Mouse (Mus musculus) spleen, postnatal 10 days (tissue): Measurements from ENCODE around the gene Muc3.
"Not testable (repeated sequence)": the region's sequence is repeated elsewhere in the genome, so short reads cannot be mapped to it uniquely, and the experiment has no call there.

ENCODE experiments used
- DNase-seq, 2 experiments: peaks; one replicate each; pipeline ENCODE4 v3.0.0; 2021 to 2022; ENCODE audit warnings: low spot score in 2 of 2

The Muc3 gene

GRCm38 (mm10) chr5:137149272-137149882 is at the start of gene Muc3:
Gene Muc3 (minus strand): TSS chr5:137149322.
- not testable (repeated sequence) for DNase-seq

- DNase-seq, result no peak
These were observed 45.5 kb upstream of the Muc3 start for GRCm38 (mm10) chr5:137194488-137195120.

DNA sequence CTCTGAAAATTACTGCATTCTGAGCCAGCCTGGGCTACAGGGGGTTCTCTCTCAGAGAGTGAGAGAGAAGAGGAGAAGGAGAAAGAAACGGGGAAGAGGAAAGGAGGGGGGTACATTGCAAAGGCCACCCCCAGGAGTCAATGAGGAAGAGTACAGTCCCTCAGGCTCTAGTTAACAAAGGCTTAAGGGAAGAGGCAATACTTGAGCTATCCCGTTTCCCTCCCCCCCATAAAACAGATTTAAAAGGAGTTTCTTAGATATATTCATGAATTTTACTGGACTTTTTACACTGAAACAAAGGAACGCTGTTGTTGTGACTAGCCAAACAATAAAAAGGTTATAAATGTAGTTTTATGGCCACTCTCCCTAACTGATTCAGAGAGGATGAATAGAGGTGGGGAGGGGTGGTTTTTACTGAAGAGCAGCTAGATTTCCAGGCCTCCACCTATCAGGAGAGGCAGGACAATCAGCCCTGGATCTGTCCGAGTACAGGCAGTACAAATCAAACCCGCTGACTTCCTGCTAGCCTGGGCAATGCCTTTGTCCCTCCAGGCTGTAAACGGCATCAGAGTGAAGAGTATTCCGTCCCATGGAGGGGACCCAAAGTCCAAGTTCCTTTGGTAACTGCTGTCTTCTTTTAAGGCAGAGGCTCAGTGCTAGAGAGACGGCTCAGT is 44.3 kb upstream of the Muc3 start:
- no peak for DNase-seq

DNA sequence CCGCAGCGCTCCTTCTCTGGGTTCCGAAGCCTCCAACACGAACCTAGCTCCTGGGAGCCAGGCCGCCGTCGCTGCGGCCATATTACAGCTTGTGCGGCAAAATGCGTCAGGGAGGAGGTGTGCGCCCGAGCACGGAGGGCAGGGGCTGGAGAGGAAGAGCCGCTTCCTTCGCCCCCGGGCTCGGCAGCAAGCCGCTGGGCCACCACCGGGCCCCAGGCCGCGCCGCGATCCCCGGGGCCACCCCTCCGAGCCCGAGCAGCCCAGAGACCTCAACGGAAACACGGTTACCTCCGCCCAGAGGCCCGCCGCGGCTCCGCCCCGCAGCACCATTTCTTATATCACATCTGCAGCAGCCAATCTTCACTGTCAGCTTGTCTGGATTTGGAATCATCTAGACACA is 40.2 kb upstream of the Muc3 start:
- peak; percentile 19 to 57 for DNase-seq

- DNase-seq, result no peak
These were observed 36.2 kb upstream of the Muc3 start for GRCm38 (mm10) chr5:137185362-137185761.

DNA sequence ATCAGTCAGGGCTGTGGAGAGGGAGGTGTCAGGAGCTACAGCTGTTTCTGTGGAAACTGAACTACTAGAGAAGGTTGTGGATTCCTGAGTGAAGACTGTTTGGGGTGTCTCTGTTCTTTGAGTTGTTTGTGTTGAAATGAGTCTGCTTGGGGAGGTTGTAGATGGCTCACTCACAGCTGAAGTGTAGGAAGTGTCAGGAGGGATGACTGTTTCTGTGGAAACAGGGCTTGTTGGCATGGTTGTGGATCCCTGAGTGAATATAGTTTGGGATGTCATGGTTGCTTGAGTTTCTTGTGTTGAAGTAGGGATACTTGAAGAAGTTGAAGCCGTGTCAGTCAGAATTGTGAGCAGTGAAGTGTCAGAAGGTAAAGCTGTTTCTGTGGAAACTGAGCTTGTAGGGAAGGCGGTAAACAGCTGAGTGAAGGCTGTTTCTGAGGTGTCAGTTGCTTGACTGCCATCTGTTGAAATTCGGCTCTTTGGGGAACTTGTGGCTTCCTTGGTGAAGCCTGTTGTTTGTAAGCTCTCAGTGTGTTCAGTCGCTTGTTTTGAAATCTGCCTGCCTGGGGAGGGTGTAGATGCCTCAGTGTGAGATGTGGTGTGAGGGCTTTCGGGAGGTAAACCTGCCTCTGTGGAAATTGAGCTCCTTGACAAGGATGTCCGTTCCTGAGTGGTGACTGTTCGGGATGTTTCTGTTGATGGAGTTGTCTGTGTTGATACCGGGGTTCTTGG is 30.7 kb upstream of the Muc3 start:
- peak; percentile 17 to 41 for DNase-seq

DNA sequence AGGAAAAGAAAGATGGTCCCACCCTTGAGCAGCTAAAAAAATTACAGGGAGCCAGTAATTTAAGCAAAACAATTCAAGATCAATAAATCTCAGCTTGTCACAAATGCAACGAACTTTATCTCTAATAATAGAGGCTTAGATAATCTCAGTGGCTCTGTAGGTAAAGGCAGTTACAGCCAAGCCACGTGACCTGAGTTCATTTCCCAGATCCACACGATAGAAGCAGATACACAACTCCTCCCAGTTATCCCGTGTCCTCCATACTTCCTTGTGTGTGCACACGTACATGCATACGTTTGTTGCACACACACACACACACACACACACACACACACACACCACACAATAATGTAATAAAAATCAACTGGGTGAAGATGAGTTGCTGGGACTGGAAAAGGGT is 24.8 kb upstream of the Muc3 start:
- DNase-seq, result no peak

DNA sequence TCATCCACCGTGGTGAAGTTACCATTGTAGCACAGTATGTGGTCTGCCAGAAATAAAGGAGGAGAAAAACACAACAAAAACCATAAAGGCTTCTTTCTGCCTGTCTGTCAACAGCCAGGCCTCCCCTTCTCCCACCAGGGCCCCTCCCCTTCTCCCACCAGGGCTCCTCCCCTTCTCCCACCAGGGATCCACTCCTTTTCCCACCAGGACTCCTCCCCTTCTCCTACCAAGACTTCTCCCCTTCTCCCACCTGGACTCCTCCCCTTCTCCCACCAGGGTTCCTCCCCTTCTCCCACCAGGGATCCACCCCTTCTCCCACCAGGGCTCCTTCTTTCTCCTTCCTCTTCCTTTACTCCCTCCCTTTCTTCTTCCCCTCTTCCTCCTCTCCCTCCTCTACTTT is 23.5 kb upstream of the Muc3 start:
- DNase-seq, result no peak

DNA sequence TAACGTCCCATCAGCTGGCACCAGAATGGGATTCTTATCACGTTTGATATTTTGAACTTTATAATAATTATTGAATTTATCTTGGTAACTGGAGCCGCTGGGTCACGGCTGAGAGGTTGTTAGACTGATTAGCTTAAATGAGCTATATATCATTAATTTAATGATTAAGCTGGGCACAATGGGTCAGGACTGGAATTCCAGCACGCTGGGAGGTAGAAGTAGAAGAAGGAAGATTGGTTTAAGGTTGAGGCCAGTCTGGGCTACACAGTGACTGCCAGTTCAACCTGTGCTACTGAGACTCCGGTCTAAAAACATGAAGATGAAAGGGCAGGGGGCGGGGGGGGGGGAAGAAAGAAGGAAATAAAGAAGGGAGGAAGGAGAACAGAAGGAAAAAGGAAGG is 22.4 kb upstream of the Muc3 start:
- no peak for DNase-seq

DNA sequence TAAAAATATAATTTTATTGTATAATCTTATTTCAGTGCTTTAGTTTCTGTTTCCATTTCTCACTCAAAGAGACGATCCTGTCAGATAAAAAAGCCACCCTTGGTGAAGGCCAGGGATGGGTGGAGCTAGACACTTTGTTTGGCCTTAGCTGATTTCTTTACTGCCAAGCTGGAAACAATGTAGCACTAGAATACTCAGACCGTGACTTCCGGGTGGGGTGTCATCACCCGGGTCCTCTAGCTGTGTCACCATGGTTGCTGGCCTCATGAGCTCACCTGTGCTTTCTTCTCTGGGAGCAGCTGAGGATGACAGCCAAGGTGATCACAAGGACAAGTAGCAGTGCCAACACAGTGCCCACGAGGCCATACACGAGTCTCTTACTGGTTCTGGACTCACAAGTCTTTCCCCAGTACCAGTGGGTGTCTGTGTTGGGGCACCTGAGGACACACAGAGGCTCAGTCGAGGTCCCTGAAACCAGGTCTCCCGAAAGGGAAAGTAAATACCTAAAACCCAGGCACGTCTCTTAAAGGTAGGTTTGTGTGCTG is 21.8 kb upstream of the Muc3 start:
- DNase-seq, result no peak

DNA sequence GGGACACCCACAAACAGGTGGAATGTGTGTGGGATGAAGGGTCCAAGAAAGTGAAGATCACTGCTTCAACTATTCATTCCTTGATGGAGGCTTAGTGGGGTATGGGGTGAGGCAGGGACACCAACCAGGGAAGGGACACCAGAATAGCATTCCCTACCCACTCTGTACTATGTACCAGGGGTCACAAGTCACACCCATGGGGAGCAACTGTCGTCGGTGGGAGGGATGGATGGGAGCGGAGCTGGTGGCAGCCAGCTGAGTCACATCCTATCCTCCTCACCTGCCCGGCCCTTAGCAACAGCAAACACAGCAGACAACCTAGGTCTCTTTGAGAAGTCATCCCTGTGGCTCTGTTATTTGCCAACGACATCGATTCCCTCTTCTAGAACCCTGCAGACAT is 18.4 kb upstream of the Muc3 start:
- no peak for DNase-seq

DNA sequence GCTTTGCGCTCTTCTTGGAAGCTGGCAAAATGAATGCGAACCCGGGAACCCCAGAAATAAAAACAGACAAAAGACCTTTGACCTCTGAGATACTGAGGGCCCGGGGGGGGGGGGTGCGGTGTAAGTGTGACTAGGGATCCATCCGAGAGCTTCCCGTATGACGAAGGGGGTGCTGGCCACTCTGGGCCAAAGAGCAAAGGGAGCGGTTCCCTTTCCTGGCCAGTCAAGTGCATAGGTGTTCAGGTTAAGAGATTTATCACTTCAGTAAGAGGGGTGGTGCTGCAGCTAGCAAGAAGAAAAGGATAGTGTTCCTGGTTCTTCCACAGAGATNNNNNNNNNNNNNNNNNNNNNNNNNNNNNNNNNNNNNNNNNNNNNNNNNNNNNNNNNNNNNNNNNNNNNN is 16.9 kb upstream of the Muc3 start:
- no peak for DNase-seq

DNA sequence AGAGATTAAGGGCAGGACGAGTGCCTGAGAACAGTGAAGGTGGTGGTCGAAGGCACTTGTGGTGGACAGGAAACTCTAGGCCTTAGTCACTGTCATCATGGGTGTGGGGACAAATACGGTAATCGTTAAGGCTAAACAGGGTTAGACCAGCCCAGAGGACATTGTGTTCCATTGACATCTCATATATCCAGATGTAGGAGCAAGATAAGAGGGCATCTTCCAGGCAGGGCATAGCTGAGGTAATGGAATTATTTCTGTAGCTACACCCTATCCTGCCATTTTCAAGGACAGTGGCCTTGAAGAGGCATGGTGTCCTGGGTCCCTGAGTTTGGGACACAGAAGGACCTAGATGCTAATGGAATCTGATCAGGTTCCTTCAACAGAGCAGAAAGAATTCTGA is 12.7 kb upstream of the Muc3 start:
- no peak for DNase-seq

GRCm38 (mm10) chr5:137159461-137159860 is 10.3 kb upstream of the Muc3 start:
- peak; percentile 44 to 85 for DNase-seq

DNA sequence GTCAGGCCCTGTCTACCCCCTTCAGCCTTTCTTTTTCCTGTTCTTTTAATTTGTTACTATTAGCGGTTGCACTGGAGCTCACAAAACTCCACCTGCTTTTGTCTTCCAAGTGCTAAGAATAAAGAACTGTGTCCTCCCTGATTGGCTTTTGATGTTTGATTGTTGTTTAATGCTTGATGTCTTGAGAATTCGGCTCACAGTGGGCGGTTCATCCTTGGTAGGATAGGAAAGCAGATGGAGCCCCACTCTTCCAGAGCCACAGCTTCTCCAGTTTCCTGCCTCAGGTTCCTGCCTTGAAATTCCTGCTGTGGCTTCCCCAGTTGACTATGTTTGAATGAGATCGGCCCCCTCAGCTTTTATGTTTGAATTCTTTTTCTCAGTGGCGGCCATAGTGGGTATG is 4.2 kb upstream of the Muc3 start:
- DNase-seq, result no peak

- no peak for DNase-seq
These were observed 3.5 kb upstream of the Muc3 start for GRCm38 (mm10) chr5:137152623-137153022.

- no peak for DNase-seq
These were observed 8.3 kb downstream of the Muc3 start for GRCm38 (mm10) chr5:137140836-137141235.

DNA sequence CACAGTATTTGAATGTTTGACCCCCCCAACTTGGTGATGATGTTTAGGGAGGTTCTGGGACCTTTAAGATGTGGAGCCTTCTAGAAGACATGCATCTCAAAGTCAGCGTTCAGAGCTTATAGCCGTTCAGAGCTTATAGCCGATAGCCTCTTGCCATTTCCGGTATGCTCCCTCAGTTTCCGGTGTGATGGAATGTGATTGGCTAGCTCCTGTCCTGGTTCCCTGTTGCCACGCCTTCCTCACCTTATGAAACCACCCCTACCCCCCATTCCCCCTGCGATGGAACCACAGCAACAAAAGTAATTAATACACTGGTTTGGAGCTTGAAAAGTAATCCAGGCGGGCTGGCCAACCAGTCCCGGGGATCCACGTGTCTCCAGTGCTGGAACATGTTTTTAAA is 10.1 kb downstream of the Muc3 start:
- DNase-seq, result no peak

DNA sequence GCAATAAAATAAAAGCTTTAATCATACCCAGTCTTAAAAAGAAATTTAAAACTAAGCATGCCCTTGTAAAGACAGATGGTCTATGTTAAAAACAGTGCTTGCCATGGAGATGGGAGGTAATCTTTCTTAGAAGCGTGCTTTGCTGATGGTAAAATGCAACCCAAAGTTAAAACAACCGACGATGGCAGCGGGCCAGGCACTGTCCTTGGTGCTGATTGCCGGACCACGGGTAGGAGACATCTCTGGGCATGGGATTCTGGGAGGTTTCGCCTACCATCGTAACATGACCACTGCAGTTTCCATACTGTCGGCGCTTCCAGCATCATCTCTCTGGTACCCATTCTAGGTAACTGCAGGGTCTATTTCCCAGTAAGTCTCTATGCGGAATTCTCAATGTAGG is 14.2 kb downstream of the Muc3 start:
- DNase-seq, result peak in 1 of 2 experiments; percentile 52

DNA sequence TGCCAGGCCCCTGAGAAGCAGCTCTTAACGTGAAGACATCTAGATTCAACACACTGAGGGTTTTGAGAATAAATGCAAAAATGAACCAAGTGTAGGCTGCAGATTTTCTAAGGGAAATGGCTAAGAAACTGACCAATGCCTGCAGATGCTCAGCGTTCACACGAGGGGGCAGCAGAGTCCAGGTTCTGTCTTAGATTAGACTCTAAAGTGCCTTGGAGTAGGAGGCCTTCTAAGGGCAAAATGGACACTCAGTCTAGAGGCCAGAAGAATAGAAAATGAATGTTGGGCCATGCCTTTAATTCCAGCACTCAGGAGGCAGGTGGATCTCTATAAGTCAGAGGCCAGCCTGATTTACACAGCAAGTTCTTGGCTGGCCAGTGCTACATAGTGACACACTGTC is 17.6 kb downstream of the Muc3 start:
- peak in 1 of 2 experiments; percentile 66 for DNase-seq

GRCm38 (mm10) chr5:137129281-137129680 is 19.8 kb downstream of the Muc3 start:
- DNase-seq, result no peak

DNA sequence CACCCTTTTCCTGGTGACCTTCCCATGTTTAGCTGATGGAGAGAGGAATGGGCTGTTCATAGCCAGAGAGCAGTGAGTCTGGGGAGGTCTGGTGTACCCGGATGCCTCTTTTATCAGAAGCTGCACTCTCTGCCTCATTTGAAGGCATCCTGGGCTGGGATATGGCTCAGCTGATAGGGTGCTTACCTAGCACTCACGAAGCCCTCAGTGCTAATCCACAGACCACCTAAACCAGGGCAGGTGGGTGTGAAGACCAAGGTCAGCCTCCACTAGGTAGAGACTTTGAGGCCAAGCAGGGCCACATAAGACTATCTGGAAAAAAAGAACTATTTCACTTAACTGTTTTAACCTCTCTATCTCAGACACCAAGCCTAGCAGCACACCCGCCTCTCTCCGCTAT is 25.6 kb downstream of the Muc3 start:
- DNase-seq, result no peak
